Mouse (Mus musculus) liver, embryonic 14.5 days (tissue): ENCODE measurements at regions not wholly inside any gene's neighbourhood (a gene's known extent, or its start where the extent isn't known, plus 50 kb on each side); places are given as distances from the start of the nearest gene placed in this dataset.

ENCODE experiments used
- ATAC-seq: fragments of 200-750 bp; cut with Nextera tagmentation; 2 replicates; pipeline ENCODE4 v1.8.0; 2017; ENCODE audit warnings: moderate number of reproducible peaks, mild to moderate bottlenecking, moderate library complexity; ENCODE audit not compliant: insufficient read depth
- DNase-seq, 3 experiments: peaks; one replicate each; pipeline ENCODE4 v3.0.0-alpha.2; 2012 to 2013; ENCODE audit warnings: low read depth in 3 of 3, low spot score in 3 of 3
- H3K27ac ChIP-seq: fragments of 300-500 bp; sonication (generic); 2 replicates; pipeline ENCODE4 v1.5.1; 2014; ENCODE audit warnings: moderate library complexity, mild to moderate bottlenecking, control low read depth, inconsistent platforms
- H3K27me3 ChIP-seq: fragments of 300-500 bp; sonication (generic); 2 replicates; pipeline ENCODE4 v1.6.1; 2014; ENCODE audit warnings: mild to moderate bottlenecking, low read length, moderate library complexity; ENCODE audit not compliant: control insufficient read depth, insufficient read depth
- H3K36me3 ChIP-seq: fragments of 300-500 bp; sonication (generic); replicated peaks from 2 replicates; pipeline ENCODE4 v1.6.1; 2014; ENCODE audit warnings: low read depth; ENCODE audit not compliant: control insufficient read depth, insufficient read depth
- H3K4me1 ChIP-seq, 2 experiments: fragments of 200-500 bp in 1 of 2; fragments of 300-500 bp in 1 of 2; sonication (generic) in 1 of 2; replicated peaks; 2 replicates each; pipeline ENCODE4 v1.6.1; 2012 to 2014; ENCODE audit warnings: antibody characterized with exemption in 1 of 2, inconsistent platforms in 1 of 2, low read length in 1 of 2; ENCODE audit not compliant: control insufficient read depth in 2 of 2, insufficient read depth in 2 of 2
- H3K4me2 ChIP-seq: fragments of 300-500 bp; sonication (generic); 2 replicates; pipeline ENCODE4 v1.6.1; 2014; ENCODE audit warnings: low read depth, mild to moderate bottlenecking, control low read depth, moderate library complexity
- H3K4me3 ChIP-seq, 2 experiments: fragments of 200-500 bp in 1 of 2; fragments of 300-500 bp in 1 of 2; sonication (generic) in 1 of 2; 2 replicates each; pipeline ENCODE4 v1.5.1; 2012 to 2014; ENCODE audit warnings: low read depth in 2 of 2, low read length in 2 of 2, mild to moderate bottlenecking in 2 of 2, control low read depth in 1 of 2, inconsistent platforms in 1 of 2, moderate library complexity in 1 of 2; ENCODE audit not compliant: insufficient read depth in 1 of 2
- H3K9ac ChIP-seq: fragments of 300-500 bp; sonication (generic); replicated peaks from 2 replicates; pipeline ENCODE4 v1.6.1; 2014; ENCODE audit warnings: mild to moderate bottlenecking, control low read depth, moderate library complexity
- H3K9me3 ChIP-seq: fragments of 300-500 bp; sonication (generic); 2 replicates; pipeline ENCODE4 v1.6.1; 2016; ENCODE audit warnings: low read length, mixed read lengths; ENCODE audit not compliant: control insufficient read depth
- CTCF ChIP-seq: IDR thresholded peaks from 2 replicates; pipeline ENCODE4 v1.5.1; 2016; ENCODE audit warnings: antibody characterized with exemption, low read depth, control low read depth
- EP300 ChIP-seq: IDR thresholded peaks from 2 replicates; pipeline ENCODE4 v1.6.1; 2016; ENCODE audit warnings: antibody characterized with exemption, low read depth
- WGBS: fragments of 180-500 bp; shearing (Covaris S2); extraction: QIAGEN DNeasy Blood & Tissue Kit; methylation state at CpG from one replicate; pipeline ENCODE4 v1.1.7; 2014; ENCODE audit not compliant: insufficient replicate concordance; 5-methylcytosine and 5-hydroxymethylcytosine counted together

DNA sequence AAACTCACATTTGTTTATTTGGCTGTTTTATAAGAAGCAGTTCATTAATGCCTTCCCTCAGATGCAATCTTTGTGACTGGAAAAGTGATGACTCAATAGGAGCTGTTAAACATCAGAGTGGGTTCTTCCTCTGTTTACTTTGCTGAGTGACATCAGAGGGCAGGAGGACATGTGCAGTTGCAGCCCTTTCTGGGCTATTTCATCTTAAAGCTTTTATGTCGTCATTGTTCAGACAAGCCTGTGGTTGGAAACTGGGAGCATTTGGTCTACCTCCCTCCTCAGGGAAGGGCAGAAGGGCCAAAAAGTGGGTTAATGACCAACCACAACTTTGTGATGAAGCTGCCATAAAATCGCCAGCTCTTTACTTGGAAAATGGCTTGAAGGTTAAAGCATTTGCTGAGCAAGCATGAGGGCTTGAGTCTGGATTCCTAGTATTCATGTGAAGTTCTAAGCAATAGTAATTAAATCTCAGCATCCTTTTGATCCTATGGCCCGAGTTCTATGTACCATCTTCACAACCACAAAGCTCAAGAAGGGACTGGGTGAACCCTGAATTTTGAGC is 103.8 kb upstream of the Igfbp3 start:
- Histone ChIP-seq H3K4me1 (no peaks in the 10 kb centered on the region), H3K9ac (no peak overlapping the region), H3K9me3 (no peaks in the 10 kb centered on the region), H3K4me3 (no peak overlapping the region), H3K27me3 (no peaks in the 10 kb centered on the region), H3K27ac (no peak overlapping the region), H3K4me2 (no peak overlapping the region), H3K36me3 (no peaks in the 10 kb centered on the region)
- 26% methylated on average over 3 of the region's 3 CpGs for WGBS
- TF ChIP-seq CTCF (no peak), EP300 (no peak)
- no peak for DNase-seq
- no peak for ATAC-seq

DNA sequence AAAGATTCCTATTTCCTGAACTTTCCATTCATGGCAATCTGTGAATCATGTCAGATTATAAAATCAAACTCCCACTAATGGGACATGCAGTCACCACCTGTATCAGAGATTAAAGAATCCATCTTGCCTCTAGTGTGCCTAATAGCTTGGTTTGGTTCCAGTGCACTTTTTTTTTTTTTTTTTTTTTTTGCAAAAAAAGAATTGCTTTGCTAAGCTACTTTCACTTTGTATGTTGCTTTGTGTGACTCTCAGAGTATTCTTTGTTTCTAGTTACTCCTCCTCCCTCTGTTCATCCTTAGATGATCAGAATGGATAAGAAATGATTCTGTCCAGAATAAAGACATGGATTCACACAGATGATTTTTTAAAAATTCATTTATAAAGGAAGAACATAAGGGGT is 82.5 kb upstream of the Igfbp3 start:
- TF ChIP-seq EP300, result no peak
- TF ChIP-seq CTCF, result no peak
- Histone ChIP-seq H3K36me3 (no peaks in the 10 kb centered on the region), H3K4me1 (no peaks in the 10 kb centered on the region), H3K9ac (no peak overlapping the region), H3K4me2 (no peak overlapping the region), H3K27ac (no peak overlapping the region), H3K4me3 (no peak overlapping the region), H3K9me3 (no peaks in the 10 kb centered on the region), H3K27me3 (no peaks in the 10 kb centered on the region)
- ATAC-seq, result no peak
- no peak for DNase-seq

DNA sequence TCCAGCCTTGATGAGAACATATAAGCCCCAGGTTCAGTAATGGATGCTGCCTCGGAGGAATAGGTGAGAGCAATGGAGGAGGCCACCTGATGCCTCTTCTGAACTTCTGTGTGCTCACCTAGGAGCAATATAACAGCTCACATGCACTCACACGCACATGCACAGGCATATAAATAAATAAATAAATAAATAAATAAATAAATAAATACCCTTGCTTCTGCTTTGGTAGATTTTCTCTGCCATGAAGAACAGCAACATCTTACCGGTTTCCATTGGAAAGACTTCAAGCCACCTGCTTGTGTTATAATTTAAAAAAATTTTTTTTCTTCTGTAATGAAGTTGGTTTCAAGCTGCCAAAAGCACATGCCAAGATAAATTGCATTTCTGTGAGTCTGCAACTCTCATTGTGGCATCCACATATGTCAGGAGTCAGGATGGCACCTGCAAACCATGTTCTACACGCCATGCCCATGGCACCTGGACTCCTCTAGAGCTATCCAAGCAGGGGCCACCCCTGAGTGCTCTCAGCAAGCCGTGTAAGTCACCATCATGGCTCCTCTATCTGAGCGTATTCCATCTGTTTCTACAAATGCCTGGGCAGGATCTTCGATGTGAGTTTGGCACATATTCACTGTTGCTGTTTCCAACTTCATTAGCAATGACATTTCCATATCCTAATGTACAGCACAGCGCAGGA is 75.7 kb upstream of the Igfbp3 start:
- no peak overlapping the region for H3K4me2 ChIP-seq
- no peak overlapping the region for H3K9ac ChIP-seq
- no peak for TF ChIP-seq CTCF
- no peak for TF ChIP-seq EP300
- 64% methylated on average over 8 of the region's 8 CpGs for WGBS
- ATAC-seq (no peak), DNase-seq (no peak)
- no peaks in the 10 kb centered on the region for H3K27me3 ChIP-seq
- H3K4me3 ChIP-seq, result no peak overlapping the region
- H3K9me3 ChIP-seq, result no peaks in the 10 kb centered on the region
- no peak overlapping the region for H3K27ac ChIP-seq
- H3K36me3 ChIP-seq, result no peaks in the 10 kb centered on the region
- no peaks in the 10 kb centered on the region for H3K4me1 ChIP-seq

DNA sequence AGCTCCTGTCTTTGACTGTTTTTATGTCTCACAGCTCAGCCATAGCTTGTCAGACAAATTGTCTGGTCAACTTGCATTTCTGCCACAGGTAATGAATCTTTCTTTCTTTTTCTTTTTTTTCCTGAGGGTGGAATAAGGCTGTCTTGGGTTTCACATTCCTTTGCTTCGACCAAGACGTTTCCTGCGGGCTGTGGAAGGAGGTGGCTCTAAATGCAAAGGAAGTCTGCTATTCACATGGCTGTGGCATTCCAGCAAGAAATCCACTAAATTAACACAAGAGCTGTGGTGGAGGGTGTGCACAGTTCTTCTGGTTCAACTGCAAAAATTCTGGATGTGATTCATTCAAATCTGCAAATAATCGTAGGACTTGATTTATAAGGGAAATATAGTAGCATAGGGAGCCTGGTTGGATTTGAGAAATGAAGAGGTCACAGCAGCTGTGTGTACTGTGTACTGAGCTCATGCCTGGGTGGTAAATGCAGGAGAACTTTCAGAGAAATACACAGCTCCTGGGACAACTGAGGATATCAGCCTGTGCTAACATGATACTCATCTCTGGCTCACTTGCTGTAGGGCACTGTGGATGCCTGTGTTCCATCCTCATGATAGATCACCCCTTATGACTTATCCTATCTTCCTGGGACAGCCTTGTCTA is 71.2 kb upstream of the Igfbp3 start:
- no peak overlapping the region for H3K9ac ChIP-seq
- DNase-seq, result no peak
- H3K4me2 ChIP-seq, result no peak overlapping the region
- 28% methylated on average over 4 of the region's 4 CpGs for WGBS
- H3K4me1 ChIP-seq, result no peaks in the 10 kb centered on the region
- H3K9me3 ChIP-seq, result no peaks in the 10 kb centered on the region
- TF ChIP-seq EP300, result no peak
- TF ChIP-seq CTCF, result no peak
- no peaks in the 10 kb centered on the region for H3K36me3 ChIP-seq
- ATAC-seq, result no peak
- no peak overlapping the region for H3K27ac ChIP-seq
- no peak overlapping the region for H3K4me3 ChIP-seq
- no peaks in the 10 kb centered on the region for H3K27me3 ChIP-seq

DNA sequence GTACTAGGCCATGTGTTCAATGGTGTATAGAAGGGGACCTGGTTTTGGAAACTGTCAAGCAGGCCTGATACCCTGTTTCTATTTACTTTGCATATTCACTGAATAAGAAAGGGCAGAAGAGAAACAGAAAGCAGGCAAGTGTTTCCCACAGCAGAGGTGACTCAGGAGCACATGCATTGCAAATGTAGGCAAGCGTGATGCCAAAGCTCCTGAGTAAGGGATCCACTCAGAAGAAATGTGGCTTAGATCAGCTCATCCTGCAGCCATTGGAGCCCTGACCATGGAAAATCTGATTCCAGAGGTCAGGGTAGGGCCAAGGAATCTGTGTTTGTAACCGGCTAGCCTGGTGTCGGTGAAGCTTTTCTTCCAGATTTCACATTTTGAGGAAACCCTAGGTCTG is 69.3 kb upstream of the Igfbp3 start:
- H3K4me1 ChIP-seq, result no peaks in the 10 kb centered on the region
- ATAC-seq, result no peak
- no peaks in the 10 kb centered on the region for H3K27me3 ChIP-seq
- H3K36me3 ChIP-seq, result no peaks in the 10 kb centered on the region
- TF ChIP-seq CTCF (no peak), EP300 (no peak)
- H3K4me3 ChIP-seq, result no peak overlapping the region
- H3K27ac ChIP-seq, result no peak overlapping the region
- no peak overlapping the region for H3K4me2 ChIP-seq
- WGBS, result 68% methylated on average over 3 of the region's 3 CpGs
- no peak for DNase-seq
- H3K9ac ChIP-seq, result no peak overlapping the region
- no peaks in the 10 kb centered on the region for H3K9me3 ChIP-seq
